Mouse (Mus musculus) B cell, adult 2 months (primary cell): ENCODE measurements around the gene Olfr140.

Experiments used
- DNase-seq, 2 experiments: peaks; one replicate each; pipeline ENCODE4 v3.0.0; 2022

The Olfr140 gene

GRCm38 (mm10) chr2:90063494-90063893 lies at the start of gene Olfr140:
Gene Olfr140 (minus strand): TSS chr2:90063594.
- DNase-seq = no peak

GRCm38 (mm10) chr2:90070065-90070464 lies 6.7 kb upstream of the Olfr140 start:
- no peak for DNase-seq

- no peak for DNase-seq
These were observed 28.4 kb downstream of the Olfr140 start, which contains the start of gene Olfr1265 for GRCm38 (mm10) chr2:90035037-90035436. Gene Olfr1265 (plus strand): TSS chr2:90035337.

GRCm38 (mm10) chr2:90025477-90025876 lies 37.9 kb downstream of the Olfr140 start, which contains the start of gene Olfr1264:
Gene Olfr1264 (minus strand): TSS chr2:90025577.
- no peak for DNase-seq

GRCm38 (mm10) chr2:90011831-90012230 lies 51.6 kb downstream of the Olfr140 start, which contains the start of gene Olfr1263:
Gene Olfr1263 (plus strand): TSS chr2:90012131.
- no peak for DNase-seq

- DNase-seq = no peak
These were observed 63.5 kb downstream of the Olfr140 start, which contains the start of gene Olfr1262 for GRCm38 (mm10) chr2:89999845-90000244. Gene Olfr1262 (plus strand): TSS chr2:90000145.
